Mouse (Mus musculus) ES-Bruce4 (cell line): ENCODE measurements around the gene Lrp8. TPM values are rescaled to one million over a fixed set of nuclear protein-coding genes. Genes with fewer than 3 reads are reported as not detected.
A peak's percentile ranks its signal among the peaks of the same experiment; 100 is the strongest.

Experiments used
- H3K27ac ChIP-seq: 2 replicates; pipeline ENCODE4 v1.5.1; 2012; ENCODE audit warnings: low read length, inconsistent platforms; ENCODE audit not compliant: insufficient read depth
- H3K27me3 ChIP-seq: 2 replicates; pipeline ENCODE4 v1.6.1; 2012; ENCODE audit warnings: mild to moderate bottlenecking, low read length, inconsistent platforms; ENCODE audit not compliant: control insufficient read depth, poor library complexity, insufficient read depth, severe bottlenecking
- H3K36me3 ChIP-seq: 2 replicates; pipeline ENCODE4 v1.6.1; 2012; ENCODE audit warnings: inconsistent platforms, mild to moderate bottlenecking, low read length, moderate library complexity; ENCODE audit not compliant: control insufficient read depth, poor library complexity, insufficient read depth, severe bottlenecking
- H3K4me1 ChIP-seq: one replicate; pipeline ENCODE4 v1.8.1; 2011; ENCODE audit warnings: low read length; ENCODE audit not compliant: control insufficient read depth, insufficient read depth
- H3K4me3 ChIP-seq: 2 replicates; pipeline ENCODE4 v1.5.1; 2011; ENCODE audit warnings: low read depth, mild to moderate bottlenecking, low read length
- H3K9ac ChIP-seq: 2 replicates; pipeline ENCODE4 v1.6.1; 2012; ENCODE audit warnings: low read depth, mild to moderate bottlenecking, inconsistent platforms; ENCODE audit not compliant: poor library complexity, severe bottlenecking
- H3K9me3 ChIP-seq: replicated peaks from 2 replicates; pipeline ENCODE4 v1.6.1; 2012; ENCODE audit warnings: mild to moderate bottlenecking, low read length, inconsistent platforms; ENCODE audit not compliant: control insufficient read depth, poor library complexity, insufficient read depth, severe bottlenecking
- CTCF ChIP-seq: IDR thresholded peaks from one replicate; pipeline ENCODE4 v1.8.1; 2011; ENCODE audit warnings: low read depth, low read length
- EP300 ChIP-seq: IDR thresholded peaks from 2 replicates; pipeline ENCODE4 v1.6.1; 2011; ENCODE audit warnings: low read depth, low read length; ENCODE audit not compliant: insufficient read depth
- POLR2A ChIP-seq: IDR thresholded peaks from one replicate; pipeline ENCODE4 v1.8.1; 2011; ENCODE audit warnings: low read length; ENCODE audit not compliant: insufficient read depth
- polyA plus RNA-seq: library from polyadenylated mRNA; stranded (reverse); fragments of >200 nt; gene quantifications from 2 replicates; pipeline ENCODE4 v1.2.4, GENCODE M21; 2011; ENCODE audit warnings: low read depth; ENCODE audit not compliant: missing spikeins, insufficient read depth, insufficient read length

The Lrp8 gene
- polyA plus RNA-seq, 1 experiment = 26.8 TPM

GRCm38 (mm10) chr4:107803351-107804106 is 1.5 kb downstream of the Lrp8 start:
- Histone ChIP-seq H3K4me1 (peaks cover 2% of the 10 kb centered on the region), H3K27me3 (no peaks in the 10 kb centered on the region), H3K9ac (peak overlapping the region; percentile 81), H3K9me3 (no peaks in the 10 kb centered on the region), H3K4me3 (peak overlapping the region; percentile 78), H3K36me3 (no peaks in the 10 kb centered on the region), H3K27ac (no peak overlapping the region)
- no peak for TF ChIP-seq POLR2A
- no peak for TF ChIP-seq EP300

DNA sequence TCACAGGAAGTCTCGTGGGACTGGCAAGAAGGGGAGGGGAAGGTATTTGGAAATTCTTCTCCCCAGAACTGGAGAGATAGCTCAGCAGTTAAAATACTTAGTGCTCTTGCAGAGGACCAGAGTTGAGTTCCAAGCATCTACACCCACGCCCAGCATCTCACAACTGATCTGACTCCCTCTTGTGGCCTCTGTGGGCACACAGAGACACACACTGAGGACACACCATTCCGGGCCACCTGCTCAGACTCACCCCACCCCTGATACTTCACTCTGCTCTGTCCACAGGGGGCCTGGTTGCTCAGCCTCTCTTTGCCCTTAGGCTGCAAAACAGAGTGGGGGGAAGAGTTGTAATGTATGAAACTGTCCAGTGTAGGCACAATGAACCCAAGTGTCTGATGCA is 3.4 kb downstream of the Lrp8 start:
- Histone ChIP-seq H3K9me3 (no peaks in the 10 kb centered on the region), H3K36me3 (no peaks in the 10 kb centered on the region), H3K4me3 (no peak overlapping the region)

GRCm38 (mm10) chr4:107807796-107808195 is 5.7 kb downstream of the Lrp8 start:
- Histone ChIP-seq H3K36me3 (no peaks in the 10 kb centered on the region), H3K4me1 (no peaks in the 10 kb centered on the region)

More for the DNA sequence above, 3.4 kb downstream of the Lrp8 start:
- no peak for TF ChIP-seq EP300
- TF ChIP-seq POLR2A = no peak
- TF ChIP-seq CTCF = peak; percentile 42
- no peak overlapping the region for H3K9ac ChIP-seq
- H3K27me3 ChIP-seq = no peaks in the 10 kb centered on the region
- H3K4me1 ChIP-seq = peaks cover 2% of the 10 kb centered on the region
- no peak overlapping the region for H3K27ac ChIP-seq

GRCm38 (mm10) chr4:107808655-107809054 is 6.6 kb downstream of the Lrp8 start:
- H3K27ac ChIP-seq = no peak overlapping the region
- TF ChIP-seq CTCF (no peak), EP300 (no peak), POLR2A (no peak)
- no peaks in the 10 kb centered on the region for H3K36me3 ChIP-seq

More at GRCm38 (mm10) chr4:107807796-107808195, 5.7 kb downstream of the Lrp8 start:
- Histone ChIP-seq H3K4me3 (no peak overlapping the region), H3K27ac (no peak overlapping the region), H3K9ac (no peak overlapping the region), H3K9me3 (no peaks in the 10 kb centered on the region), H3K27me3 (no peaks in the 10 kb centered on the region)
- no peak for TF ChIP-seq POLR2A
- TF ChIP-seq CTCF = no peak
- no peak for TF ChIP-seq EP300

GRCm38 (mm10) chr4:107811006-107811405 is 8.9 kb downstream of the Lrp8 start:
- H3K4me1 ChIP-seq = no peaks in the 10 kb centered on the region
- no peaks in the 10 kb centered on the region for H3K36me3 ChIP-seq
- H3K27me3 ChIP-seq = no peaks in the 10 kb centered on the region
- H3K27ac ChIP-seq = no peak overlapping the region
- no peak overlapping the region for H3K4me3 ChIP-seq
- H3K9me3 ChIP-seq = no peaks in the 10 kb centered on the region
- no peak overlapping the region for H3K9ac ChIP-seq
- TF ChIP-seq EP300 (no peak), POLR2A (no peak), CTCF (no peak)

More at GRCm38 (mm10) chr4:107808655-107809054, 6.6 kb downstream of the Lrp8 start:
- Histone ChIP-seq H3K4me3 (no peak overlapping the region), H3K27me3 (no peaks in the 10 kb centered on the region), H3K9me3 (no peaks in the 10 kb centered on the region), H3K4me1 (no peaks in the 10 kb centered on the region), H3K9ac (no peak overlapping the region)

DNA sequence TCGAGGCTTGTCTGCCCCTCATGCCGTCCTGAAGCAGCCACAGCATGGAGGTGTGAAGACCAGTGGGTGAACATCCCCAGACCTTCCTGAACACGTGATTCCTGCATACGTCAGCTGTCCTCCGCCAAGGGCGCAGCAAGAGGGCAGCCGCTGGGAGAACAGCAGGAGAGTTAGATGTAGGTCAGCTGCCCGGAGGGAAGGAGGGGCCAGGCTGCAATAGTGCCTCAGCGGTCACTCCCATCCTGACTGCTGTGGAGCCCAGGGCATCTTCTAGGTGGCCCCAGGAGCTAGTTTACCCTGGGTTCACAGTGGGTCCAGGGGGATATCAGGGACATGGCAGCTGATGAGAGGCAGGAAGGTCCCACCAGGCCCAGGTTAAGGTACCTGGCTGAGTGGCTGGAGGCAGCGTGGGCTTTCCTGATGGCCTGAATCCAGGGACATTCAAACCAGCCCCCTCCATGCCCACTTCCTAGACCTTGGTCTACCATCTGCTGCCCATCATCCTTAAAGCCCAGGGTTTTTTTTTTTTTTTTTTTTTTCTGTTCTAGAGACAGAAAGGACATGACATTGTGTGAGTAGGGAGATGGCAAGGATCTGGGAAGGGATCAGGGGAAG is 9.8 kb downstream of the Lrp8 start:
- H3K9me3 ChIP-seq = no peaks in the 10 kb centered on the region
- H3K27ac ChIP-seq = no peak overlapping the region
- no peaks in the 10 kb centered on the region for H3K36me3 ChIP-seq
- H3K4me3 ChIP-seq = no peak overlapping the region
- no peaks in the 10 kb centered on the region for H3K27me3 ChIP-seq
- TF ChIP-seq EP300 = no peak
- no peaks in the 10 kb centered on the region for H3K4me1 ChIP-seq
- no peak overlapping the region for H3K9ac ChIP-seq
